24 mouse cellular contexts compared by ENCODE assay signal in genomic region chr15:84896664-84897063, GRCm38 (mm10). TPM values are rescaled to one million over a fixed set of nuclear protein-coding genes. Genes with fewer than 3 reads are reported as not detected.
DNase-seq lines count a peak whose midpoint lies in the region; TF ChIP-seq lines count a peak whose summit lies in the region.
"Had no signal": no experiment of that assay in that cellular context is flagged by ENCODE, and none has a peak within 500 bp of the region (broad histone marks: within the 10 kb centered on the region; RNA-seq: fewer than 3 reads in every experiment).

No protein-coding gene starts in this region.

- no peak overlapping the region for H3K27ac ChIP-seq in CH12.LX (ENCODE audit: insufficient read depth, low read depth)
- H3K27ac ChIP-seq in cerebellum, adult 2 months (ENCODE audit: insufficient read depth, low read length): no peak overlapping the region
- H3K27ac ChIP-seq: embryonic facial prominence, embryonic 10.5 days; embryonic facial prominence, embryonic 15.5 days; forebrain, embryonic 12.5 days; heart, embryonic 10.5 days; heart, embryonic 15.5 days; hindbrain, embryonic 12.5 days; limb, embryonic 10.5 days; limb, embryonic 15.5 days; liver, embryonic 13.5 days; midbrain, embryonic 10.5 days; stomach, postnatal 0 days had no signal

- H3K79me2 ChIP-seq in CH12.LX (replicated peaks; ENCODE audit: control insufficient read depth, extremely low read depth, insufficient read depth, poor library complexity, severe bottlenecking): no peaks in the 10 kb centered on the region

- H3K9me3 ChIP-seq in CH12.LX (replicated peaks; ENCODE audit: low read length): peaks cover 4% of the 10 kb centered on the region
- H3K9me3 ChIP-seq: embryonic facial prominence, embryonic 15.5 days; heart, embryonic 10.5 days; heart, embryonic 15.5 days; hindbrain, embryonic 12.5 days; limb, embryonic 10.5 days; limb, embryonic 15.5 days; liver, embryonic 13.5 days had no signal

- no peak overlapping the region for H3K4me2 ChIP-seq in CH12.LX (ENCODE audit: insufficient read depth, low read depth, poor library complexity, severe bottlenecking)
- H3K4me2 ChIP-seq: embryonic facial prominence, embryonic 15.5 days; forebrain, embryonic 12.5 days; heart, embryonic 15.5 days; hindbrain, embryonic 12.5 days; limb, embryonic 15.5 days; liver, embryonic 13.5 days had no signal

- no peak for TF ChIP-seq POLR2A in CH12.LX (IDR thresholded peaks at IDR 0.05; ENCODE audit: low read depth, low read length)
- no peak for TF ChIP-seq POLR2A in cerebellum, adult 2 months (IDR thresholded peaks at IDR 0.05; ENCODE audit: borderline replicate concordance, insufficient read depth, low read length)

- in situ Hi-C loops in CH12.LX (cut with MboI; ENCODE audit: low pct_ligation_motif_present, low pct_unique_long_range_greater_than_20kb, low sequenced_read_pairs): no loop called here

- 96% methylated on average over 1 of the region's 1 CpGs for WGBS in cerebellum, adult 2 months

- no peaks in the 10 kb centered on the region for H3K36me3 ChIP-seq in CH12.LX (replicated peaks in 1 of 2; ENCODE audit: control insufficient read depth in 1 of 2, insufficient read depth in 1 of 2, low read length in 1 of 2)
- H3K36me3 ChIP-seq: embryonic facial prominence, embryonic 10.5 days; embryonic facial prominence, embryonic 15.5 days; forebrain, embryonic 12.5 days; heart, embryonic 10.5 days; heart, embryonic 15.5 days; hindbrain, embryonic 12.5 days; limb, embryonic 10.5 days; limb, embryonic 15.5 days; liver, embryonic 13.5 days; midbrain, embryonic 10.5 days had no signal

- H3K9ac ChIP-seq in CH12.LX (ENCODE audit: insufficient read depth, low read depth): no peak overlapping the region
- H3K9ac ChIP-seq: embryonic facial prominence, embryonic 15.5 days; forebrain, embryonic 12.5 days; forebrain, postnatal 0 days; heart, embryonic 15.5 days; hindbrain, embryonic 12.5 days; limb, embryonic 15.5 days; liver, embryonic 13.5 days had no signal

- H3K27me3 ChIP-seq in CH12.LX (replicated peaks): no peaks in the 10 kb centered on the region
- H3K27me3 ChIP-seq in cerebellum, adult 2 months (ENCODE audit: control insufficient read depth, insufficient read depth, low read length): no peaks in the 10 kb centered on the region
- H3K27me3 ChIP-seq: embryonic facial prominence, embryonic 15.5 days; forebrain, embryonic 12.5 days; hindbrain, embryonic 12.5 days; liver, embryonic 13.5 days had no signal

- no peak for TF ChIP-seq CTCF in CH12.LX (conservative IDR thresholded peaks at IDR 0.05 in 1 of 2, IDR thresholded peaks at IDR 0.05 in 1 of 2; ENCODE audit: low read depth in 2 of 2, low read length in 2 of 2)
- TF ChIP-seq CTCF in cerebellum, adult 2 months (IDR thresholded peaks at IDR 0.05; ENCODE audit: borderline replicate concordance, insufficient read depth, low read depth, low read length): no peak

- TF ChIP-seq EP300 in CH12.LX (IDR thresholded peaks at IDR 0.05; ENCODE audit: low read length): no peak

- TF ChIP-seq RAD21 in CH12.LX (IDR thresholded peaks at IDR 0.05; ENCODE audit: low read depth, low read length): no peak

- peaks cover 0 to 6% of the 10 kb centered on the region in 2 experiments; a peak in 2 of 4 replicates for H3K4me1 ChIP-seq in CH12.LX (ENCODE audit: control insufficient read depth in 1 of 2, insufficient read depth in 2 of 2)
- peaks cover 4% of the 10 kb centered on the region; the same call in 1 of the 2 replicates for H3K4me1 ChIP-seq in cerebellum, adult 2 months (ENCODE audit: control insufficient read depth, insufficient read depth, low read length)
- H3K4me1 ChIP-seq: liver, embryonic 13.5 days had no signal

- no peak overlapping the region for H3K4me3 ChIP-seq in CH12.LX (replicated peaks in 1 of 3; ENCODE audit: low read depth in 2 of 3, low read length in 2 of 3, poor library complexity in 1 of 3)
- H3K4me3 ChIP-seq in cerebellum, adult 2 months (replicated peaks; ENCODE audit: insufficient read depth, low read depth, low read length): no peak overlapping the region
- H3K4me3 ChIP-seq: embryonic facial prominence, embryonic 10.5 days; embryonic facial prominence, embryonic 15.5 days; forebrain, embryonic 12.5 days; heart, embryonic 10.5 days; heart, embryonic 15.5 days; hindbrain, embryonic 12.5 days; limb, embryonic 10.5 days; limb, embryonic 15.5 days; liver, embryonic 13.5 days; midbrain, embryonic 10.5 days; myocyte had no signal

- DNase-seq in thymus, postnatal 25 days: peak; percentile 1
- no peak for DNase-seq in thymus, postnatal 14 days
- DNase-seq in CH12.LX (ENCODE audit: extremely low read depth): peak; percentile 11
- DNase-seq in induced T-regulatory cell, adult 2 months (ENCODE audit: low read depth): peak; percentile 64
- DNase-seq in natural killer cell, adult 2 months (ENCODE audit: low spot score in 2 of 2): peak; percentile 42 to 71
- no peak for DNase-seq in kidney, postnatal 36 days
- DNase-seq in cerebellum, adult 2 months: no peak
- DNase-seq in heart, adult 18-20 months: no peak
- DNase-seq: cerebellum, adult 11 months; forebrain, postnatal 0 days; kidney, adult 18-20 months; liver, embryonic 13.5 days; thymus, adult 18-20 months had no signal

- dilution Hi-C loops in CH12.LX (cut with MboI; ENCODE audit: extremely low pct_ligation_motif_present, extremely low pct_unique_long_range_greater_than_20kb, low sequenced_read_pairs): no loop called here

TF ChIP-seq in CH12.LX, 34 proteins besides CTCF, POLR2A, EP300 and RAD21:
- TF ChIP-seq ZMIZ1 (IDR thresholded peaks at IDR 0.05; ENCODE audit: low read depth, low read length) (no peak), ZKSCAN1 (IDR thresholded peaks at IDR 0.05; ENCODE audit: borderline replicate concordance, low read depth, low read length) (no peak), E2F4 (IDR thresholded peaks at IDR 0.05; ENCODE audit: insufficient replicate concordance, low read depth, low read length) (no peak), NRF1 (IDR thresholded peaks at IDR 0.05; ENCODE audit: low read depth, low read length) (no peak), JUND (conservative IDR thresholded peaks at IDR 0.05; ENCODE audit: low read depth, low read length) (no peak), MYC (IDR thresholded peaks at IDR 0.05; ENCODE audit: low read depth, low read length) (no peak), RCOR1 (conservative IDR thresholded peaks at IDR 0.05; ENCODE audit: low read depth, low read length) (no peak), USF1 (IDR thresholded peaks at IDR 0.05; ENCODE audit: low read depth, low read length) (no peak), TCF12 (IDR thresholded peaks at IDR 0.05; ENCODE audit: low read depth, low read length) (no peak), MAZ (IDR thresholded peaks at IDR 0.05; ENCODE audit: low read depth, low read length) (no peak), KAT2A (IDR thresholded peaks at IDR 0.05; ENCODE audit: insufficient replicate concordance, low read length) (no peak), MAFK (IDR thresholded peaks at IDR 0.05; ENCODE audit: insufficient replicate concordance, low read length) (no peak), TBP (conservative IDR thresholded peaks at IDR 0.05; ENCODE audit: low read depth, low read length) (no peak)

RNA-seq across cellular contexts. Expression of gene Gm29666, which starts 23.2 kb away (rescaled TPM):
- total RNA-seq in CH12.LX (2012; rRNA removed) (0.67 and 0.68 TPM in 2 replicates), CH12.LX (2014; rRNA removed) (0.54 and 0.55 TPM in 2 replicates)
- 0.64 and 0.71 TPM in 2 replicates for polyA plus RNA-seq in CH12.LX (2012; ENCODE audit: insufficient read length, low read depth)
- 1.9 and 2.2 TPM in 2 replicates for polyA plus RNA-seq in cerebellum, adult 2 months (2012; rRNA removed)
- total RNA-seq in heart, adult 18-20 months (2021): under 1 TPM; 0.08 to 0.10 TPM

RNA-seq across cellular contexts. Expression of gene Nup50, which starts 26.5 kb away (rescaled TPM):
- 39.2 and 45.3 TPM in 2 replicates for total RNA-seq in CH12.LX (2012; rRNA removed)
- 43.4 and 46.6 TPM in 2 replicates for total RNA-seq in CH12.LX (2014; rRNA removed)
- polyA plus RNA-seq in CH12.LX (2012; ENCODE audit: insufficient read length, low read depth): 85.6 and 91.4 TPM in 2 replicates
- polyA plus RNA-seq in cerebellum, adult 2 months (2012; rRNA removed): 17.5 and 18.9 TPM in 2 replicates
- total RNA-seq in heart, adult 18-20 months (2021): 10 to 100 TPM; 15.5 to 17.7 TPM

RNA-seq across cellular contexts. Expression of gene Phf21b, which starts 40.8 kb away (rescaled TPM):
- total RNA-seq in CH12.LX (2012; rRNA removed) (2.2 TPM in 2 replicates), CH12.LX (2014; rRNA removed) (1.3 and 3.0 TPM in 2 replicates)
- polyA plus RNA-seq in CH12.LX (2012; ENCODE audit: insufficient read length, low read depth): 5.3 TPM in 2 replicates
- polyA plus RNA-seq in cerebellum, adult 2 months (2012; rRNA removed): 36.5 and 37.1 TPM in 2 replicates
- total RNA-seq in heart, adult 18-20 months (2021): 1 to 10 TPM in 1 of 2 experiments, under 1 TPM in 1; 0.92 to 1.9 TPM

Comparison
In these comparisons a context has a peak if more than half of its experiments do, and no peak if none do; other contexts are left out.
1. DNase-seq: peak in thymus, postnatal 25 days (single experiment), CH12.LX (single experiment), induced T-regulatory cell, adult 2 months (single experiment) and natural killer cell, adult 2 months (2 of 2); none in thymus, postnatal 14 days (single experiment), kidney, postnatal 36 days (0 of 2), cerebellum, adult 2 months (0 of 2) and heart, adult 18-20 months (0 of 2).